Mouse (Mus musculus): ENCODE results near the gene Glrb.

The Glrb gene

GRCm38 (mm10) chr3:80818619-80819018, 94.8 kb downstream of the Glrb start:
- DNase-seq: no peak

DNA sequence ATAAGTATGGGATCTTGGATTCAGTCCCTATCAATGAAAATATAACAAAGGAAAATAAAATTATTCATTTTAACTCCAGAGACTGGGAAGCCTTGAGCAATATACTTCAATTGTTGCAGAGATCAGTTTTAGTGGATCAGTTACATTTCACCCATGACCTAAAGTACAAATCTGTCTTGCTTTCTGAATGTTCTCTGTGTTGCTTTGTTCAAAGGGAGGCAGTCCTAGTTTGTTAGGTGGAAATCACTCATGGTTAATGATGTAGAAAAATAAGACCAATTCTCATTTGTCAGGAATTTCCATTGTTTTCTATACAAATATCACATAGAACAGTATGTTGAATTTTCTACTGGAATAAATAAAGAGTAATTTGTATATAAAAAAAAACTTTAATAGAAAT, 99.7 kb downstream of the Glrb start:
- DNase-seq: no peak

DNA sequence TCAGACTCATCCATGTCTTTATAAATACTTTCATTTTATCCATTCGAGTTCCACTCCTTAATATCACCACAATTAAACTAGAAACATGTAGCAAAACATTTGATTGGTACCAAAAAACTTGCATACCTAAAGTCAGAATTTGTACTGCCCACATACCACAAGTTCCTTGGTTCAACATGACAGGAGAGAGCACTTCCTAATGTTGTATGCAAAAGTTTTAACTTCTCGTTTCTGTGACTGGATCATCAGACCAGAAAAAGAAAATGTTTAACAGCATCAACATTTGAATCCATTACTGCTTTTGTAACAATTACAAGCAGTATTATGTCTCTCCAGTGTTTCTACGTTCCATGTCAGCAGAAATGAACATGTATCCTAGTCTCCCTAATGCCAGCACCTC, 101.2 kb downstream of the Glrb start:
- no peak for DNase-seq

- DNase-seq: no peak
These were observed 108.1 kb downstream of the Glrb start for GRCm38 (mm10) chr3:80805327-80805726.

- DNase-seq: no peak
These were observed 109.6 kb downstream of the Glrb start for GRCm38 (mm10) chr3:80803811-80804210.

DNA sequence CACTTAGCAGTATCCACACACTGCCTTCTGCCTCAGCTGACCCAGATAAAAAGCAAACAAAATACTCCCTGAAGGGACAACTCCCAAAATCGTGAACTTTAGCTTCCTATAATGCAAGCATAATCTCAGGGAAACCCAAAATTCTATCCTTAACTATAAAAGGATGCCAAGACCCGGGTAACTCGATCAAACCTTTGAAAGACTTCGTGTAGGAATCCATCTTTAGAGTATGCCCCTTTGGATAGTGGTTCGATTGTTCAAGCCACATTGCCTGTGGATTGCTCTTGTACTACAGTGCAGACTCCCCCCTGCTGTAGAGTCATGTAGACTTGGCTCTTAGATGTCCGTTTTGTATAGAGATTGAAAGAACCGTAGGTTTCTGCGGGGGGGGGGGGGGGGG, 110.2 kb downstream of the Glrb start:
- no peak for DNase-seq

GRCm38 (mm10) chr3:80802596-80803081, 110.8 kb downstream of the Glrb start, which contains the start of gene Gria2:
TSS of gene Gria2 (minus strand) at chr3:80802835.
- peak; percentile 33 to 47 for DNase-seq

GRCm38 (mm10) chr3:80801827-80802310, 111.6 kb downstream of the Glrb start:
- no peak for DNase-seq

GRCm38 (mm10) chr3:80800995-80801826, 112.2 kb downstream of the Glrb start:
- DNase-seq: peak in 1 of 2 experiments; percentile 17

DNA sequence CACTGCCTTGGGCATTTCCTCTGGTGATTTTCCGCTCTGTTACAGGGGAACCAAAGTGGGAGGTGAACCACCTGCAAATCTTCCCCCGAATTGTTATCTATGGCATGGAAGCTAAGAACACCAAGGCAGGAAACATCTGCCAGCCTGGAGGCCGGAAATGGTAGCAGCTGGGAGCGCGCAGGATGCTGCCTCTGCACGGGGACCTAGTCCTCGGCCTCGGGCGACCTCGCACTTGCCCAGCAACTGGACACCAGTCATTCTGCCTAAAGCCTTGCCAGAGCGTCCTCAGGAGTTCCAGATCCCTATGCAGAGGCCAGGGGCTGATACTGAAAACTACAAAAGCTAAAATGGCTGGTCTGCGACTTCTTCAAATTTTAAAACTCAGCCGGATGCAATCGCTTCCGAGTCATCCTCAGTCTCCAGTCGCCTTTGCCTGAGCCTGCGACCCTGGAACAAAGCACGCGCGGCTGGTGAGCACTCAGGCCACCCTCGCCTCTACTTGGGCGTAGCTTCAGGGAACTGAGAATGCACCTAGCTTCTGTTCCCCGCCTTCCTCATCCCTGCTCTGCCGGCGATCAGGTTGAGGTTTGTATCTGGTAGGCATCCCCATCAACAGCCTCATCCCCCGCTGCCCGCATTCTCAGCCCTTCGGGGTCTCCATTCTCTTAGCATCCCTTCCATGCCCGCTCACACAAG, 113.0 kb downstream of the Glrb start:
- DNase-seq: peak; percentile 38 to 54

DNA sequence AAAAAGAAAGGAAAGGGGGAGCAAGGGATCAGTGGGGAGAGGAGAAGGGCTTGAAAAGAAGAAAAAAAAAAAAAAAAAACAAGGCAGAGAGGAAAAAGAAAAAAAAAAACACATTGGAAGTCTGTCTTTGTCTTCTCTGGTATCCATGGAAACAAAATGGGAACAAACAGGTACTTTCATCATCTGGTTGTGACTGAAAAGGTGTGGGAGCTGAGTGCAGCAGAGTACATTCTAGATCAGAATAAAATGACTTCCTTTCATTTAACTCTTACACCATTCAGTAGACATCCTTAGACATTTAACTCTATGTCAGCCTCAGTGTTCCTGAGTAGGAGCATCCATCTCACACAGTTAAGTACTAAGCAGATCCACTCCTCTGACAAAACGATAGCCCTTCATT, 115.5 kb downstream of the Glrb start:
- no peak for DNase-seq

GRCm38 (mm10) chr3:80796764-80797163, 116.7 kb downstream of the Glrb start:
- DNase-seq: no peak

- no peak for DNase-seq
These were observed 118.2 kb downstream of the Glrb start for GRCm38 (mm10) chr3:80795284-80795683.
